Mouse (Mus musculus) heart, postnatal 25 days (tissue): ENCODE data around the gene Imp4. TPM values are rescaled to one million over a fixed set of nuclear protein-coding genes. Genes with fewer than 3 reads are reported as not detected.

Experiments
- microRNA-seq: library from miRNA; unstranded; fragments of <30 nt; microRNA quantifications from one replicate; pipeline ENCODE4 v1.2.0, GENCODE M21; 2022
- total RNA-seq, 2 experiments: library from RNA; stranded (reverse); gene quantifications; 2 replicates each; pipeline ENCODE4 v1.2.3; 2021

The Imp4 gene
- total RNA-seq, 2 experiments from 2014 or later, result 29.2 to 31.4 TPM

Small RNA genes within 50 kb of the gene (microRNA-seq; reads per million reads assigned to microRNA genes)
- 0.83 reads per million for gene Mir5103

Other genes starting within 250 kb of the Imp4 start
- 10 to 100 TPM; 14.9 to 15.3 TPM for gene Ccdc115, start 179 bp upstream of the Imp4 start, total RNA-seq
- 1 to 10 TPM; 4.2 to 5.6 TPM for gene Ptpn18, start 19.9 kb downstream of the Imp4 start, total RNA-seq
- not detected for gene Prss39, start 58.6 kb downstream of the Imp4 start, total RNA-seq
- not detected for gene Cfc1, start 95.8 kb downstream of the Imp4 start, total RNA-seq
- gene Prss40, start 121.1 kb downstream of the Imp4 start, total RNA-seq, result not detected
- gene Amer3, start 139.8 kb downstream of the Imp4 start, total RNA-seq, result not detected